Mouse (Mus musculus) T-helper 1 cell (primary cell): ENCODE data around the gene Atp5k.

Experiments
- in situ Hi-C: fragments of 300-600 bp; cut with MboI, MseI; formaldehyde crosslinking; loops from one replicate; pipeline ENCODE4 v1.15.1; 2025; ENCODE audit warnings: high pct_unique_total_duplicates

Gene Atp5k

GRCm38 (mm10) chr5:108433804-108434587 is at the start of gene Atp5k:
Gene Atp5k (minus strand): TSS chr5:108434448.
- in situ Hi-C loops, result no loop called here

- in situ Hi-C loops, result no loop called here
Measured at GRCm38 (mm10) chr5:108483006-108483405, 48.8 kb upstream of the Atp5k start.

- in situ Hi-C loops, result no loop called here
Measured at GRCm38 (mm10) chr5:108475977-108476376, 41.7 kb upstream of the Atp5k start.

DNA sequence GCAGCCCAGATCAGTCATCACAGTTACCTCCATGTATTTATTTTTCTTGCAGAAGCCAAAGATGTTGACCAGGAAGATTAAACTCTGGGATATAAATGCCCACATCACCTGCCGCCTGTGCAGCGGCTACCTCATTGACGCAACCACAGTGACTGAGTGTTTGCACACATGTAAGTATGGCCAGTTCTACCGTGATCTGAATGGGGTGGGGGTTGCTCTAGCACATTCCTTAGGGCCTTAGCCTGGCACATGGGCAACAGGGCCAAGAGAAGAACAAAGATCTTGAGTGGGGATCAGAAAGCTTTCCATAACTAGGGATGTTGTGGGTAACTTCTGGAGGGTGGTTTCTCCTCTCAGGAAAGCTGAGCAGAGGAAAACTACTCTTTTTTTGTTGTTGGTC is 39.5 kb upstream of the Atp5k start:
- in situ Hi-C loops, result no loop called here

DNA sequence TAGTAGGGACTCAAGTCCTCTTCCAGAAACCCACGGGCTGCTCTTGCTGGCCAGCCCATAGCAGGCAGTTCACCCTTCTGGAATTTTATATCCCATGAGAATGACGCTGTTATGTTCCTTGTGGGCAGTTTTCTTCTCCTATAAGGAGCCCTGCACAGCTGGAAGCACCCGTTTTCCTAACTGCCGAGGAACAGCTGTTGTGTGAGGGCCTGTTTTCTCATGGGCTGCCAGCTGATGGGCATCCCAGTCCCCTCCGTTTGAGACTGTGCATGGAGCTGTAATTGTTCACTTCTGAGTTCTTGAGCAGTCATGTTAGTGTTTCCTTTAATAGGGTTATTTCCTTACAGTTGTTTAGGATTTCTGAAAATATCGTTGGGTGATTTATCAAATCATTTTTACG is 35.4 kb upstream of the Atp5k start:
- in situ Hi-C loops, result no loop called here

DNA sequence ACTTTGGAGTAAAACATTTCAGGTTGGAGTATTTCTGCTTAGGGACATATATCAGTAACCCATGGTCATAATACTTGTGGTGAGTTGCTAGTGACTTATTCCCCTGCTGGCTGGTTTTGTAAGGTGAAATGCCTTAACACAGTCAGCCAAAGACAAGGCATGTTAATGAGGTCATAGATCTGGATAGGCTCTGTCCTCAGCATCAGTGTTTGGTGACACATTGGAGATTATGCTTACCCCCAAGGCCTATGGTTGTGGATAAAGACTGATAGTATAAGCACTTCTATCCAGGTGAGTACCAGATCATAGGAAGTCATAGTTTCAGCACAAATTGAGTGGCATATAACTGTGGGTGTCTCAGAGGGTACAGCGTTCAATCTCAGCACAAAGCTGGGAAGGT is 32.4 kb upstream of the Atp5k start:
- in situ Hi-C loops, result no loop called here

DNA sequence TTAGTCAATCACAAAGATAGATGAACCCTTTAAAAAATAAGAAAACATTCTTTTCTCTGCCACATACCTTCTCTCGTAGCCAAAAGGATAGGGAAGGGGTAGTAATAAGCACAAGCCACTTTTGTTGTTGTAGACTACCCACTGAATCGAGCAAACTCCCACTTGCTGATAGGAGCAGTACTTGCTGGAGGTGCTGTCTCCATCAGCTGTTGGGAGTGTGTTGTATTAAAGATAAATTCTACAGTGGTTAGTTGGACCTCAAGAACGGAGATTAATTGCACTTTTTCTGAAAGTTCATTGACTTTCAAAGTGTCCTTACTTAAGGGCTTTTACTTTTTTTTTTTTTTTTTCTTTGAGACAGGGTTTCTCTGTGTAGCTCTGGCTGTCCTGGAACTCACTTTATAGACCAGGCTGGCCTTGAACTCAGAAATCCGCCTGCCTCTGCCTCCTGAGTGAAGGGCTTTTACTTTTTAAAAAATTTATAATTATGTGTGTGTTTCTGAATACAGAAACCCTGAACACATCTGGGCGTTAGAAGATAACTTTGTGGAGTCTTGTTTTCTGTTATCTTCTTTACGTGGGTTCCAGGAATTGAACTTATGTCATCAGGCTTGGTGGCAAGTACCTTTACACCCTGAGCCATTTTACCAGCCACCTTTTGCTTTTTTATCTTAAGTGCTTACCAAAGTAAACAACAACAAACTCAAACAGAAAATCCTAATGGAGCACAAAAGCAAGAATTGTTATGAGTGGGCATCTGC is 31.1 kb upstream of the Atp5k start:
- in situ Hi-C loops, result no loop called here

DNA sequence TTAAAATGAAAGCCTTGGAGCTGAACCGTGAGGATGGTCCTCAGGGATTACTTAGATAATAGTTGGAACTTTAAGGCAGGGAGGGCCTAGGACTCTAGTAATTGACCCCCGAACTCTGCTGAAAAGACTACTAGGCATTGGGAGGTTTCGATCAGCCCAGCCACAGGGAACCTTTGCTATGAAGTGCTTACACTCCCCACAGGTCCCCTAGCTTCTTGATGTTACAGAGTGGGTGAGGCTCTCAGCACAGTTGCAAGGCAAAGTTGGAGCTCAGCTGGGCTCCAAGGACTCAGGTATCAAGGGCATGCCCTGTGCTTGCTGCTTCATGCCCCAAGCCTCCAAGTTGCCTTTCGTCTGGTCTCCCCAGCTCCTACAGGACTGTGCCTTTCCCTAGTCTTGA is 28.2 kb upstream of the Atp5k start:
- in situ Hi-C loops, result no loop called here

GRCm38 (mm10) chr5:108461082-108462065 is 27.1 kb upstream of the Atp5k start, which contains the start of gene Pcgf3:
Gene Pcgf3 (plus strand): TSS chr5:108461232.
- in situ Hi-C loops, result no loop called here

DNA sequence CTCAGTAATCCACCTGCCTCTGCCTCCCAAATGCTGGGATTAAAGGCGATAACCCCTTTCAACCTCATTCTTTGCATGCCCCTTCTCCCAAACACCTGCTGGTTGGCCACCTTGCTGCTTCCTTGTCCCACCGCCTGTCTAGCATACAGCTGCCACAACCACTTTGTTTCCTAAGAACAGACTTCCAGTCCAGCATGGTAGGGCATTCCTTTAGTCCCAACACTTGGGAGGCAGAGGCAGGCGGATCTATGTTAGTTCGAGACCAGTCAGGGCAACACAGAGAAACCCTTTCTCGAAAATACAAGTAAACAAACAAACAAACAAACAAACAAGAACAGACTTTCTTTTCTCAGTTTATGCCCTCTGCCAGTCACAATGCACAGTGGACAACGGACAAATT is 26.2 kb upstream of the Atp5k start:
- in situ Hi-C loops, result no loop called here

DNA sequence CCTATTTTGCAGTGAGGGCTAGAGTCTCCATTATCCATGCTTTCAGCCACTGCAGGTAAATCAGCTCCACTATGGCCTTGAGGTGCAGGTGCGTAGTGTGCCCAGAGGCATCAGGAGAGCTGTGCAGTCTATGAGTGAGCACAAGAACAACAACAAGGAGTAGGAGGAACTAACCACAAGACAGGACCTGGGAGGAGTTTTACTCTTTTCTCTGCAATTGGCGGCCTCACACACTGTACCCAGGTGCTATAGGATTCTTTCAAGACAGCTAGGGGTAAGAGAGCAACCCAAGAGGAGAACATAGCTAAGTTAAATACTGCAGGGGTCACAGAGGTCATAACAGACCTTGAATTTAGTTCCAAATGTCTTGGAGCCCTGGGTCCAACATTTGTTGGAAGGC is 24.5 kb upstream of the Atp5k start:
- in situ Hi-C loops, result no loop called here

DNA sequence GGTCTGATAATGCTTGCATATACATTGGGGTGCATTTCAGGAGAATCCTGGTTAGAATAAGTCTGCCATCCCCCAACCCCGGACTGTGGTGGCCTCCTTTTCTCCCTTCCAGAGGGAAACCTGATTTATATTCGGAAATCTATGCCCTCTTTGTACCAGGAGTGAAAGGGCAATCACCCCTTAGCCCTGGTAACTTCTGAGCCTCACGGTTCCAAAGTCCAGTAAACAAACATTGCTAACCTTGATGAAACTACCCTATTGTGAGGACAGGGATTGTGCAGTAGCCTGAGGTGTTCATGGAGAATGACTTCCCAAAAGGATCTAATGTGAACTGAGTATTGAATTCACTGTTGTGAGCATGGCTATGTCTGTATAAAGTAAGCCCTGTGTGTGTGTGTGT is 19.8 kb upstream of the Atp5k start:
- in situ Hi-C loops, result no loop called here

DNA sequence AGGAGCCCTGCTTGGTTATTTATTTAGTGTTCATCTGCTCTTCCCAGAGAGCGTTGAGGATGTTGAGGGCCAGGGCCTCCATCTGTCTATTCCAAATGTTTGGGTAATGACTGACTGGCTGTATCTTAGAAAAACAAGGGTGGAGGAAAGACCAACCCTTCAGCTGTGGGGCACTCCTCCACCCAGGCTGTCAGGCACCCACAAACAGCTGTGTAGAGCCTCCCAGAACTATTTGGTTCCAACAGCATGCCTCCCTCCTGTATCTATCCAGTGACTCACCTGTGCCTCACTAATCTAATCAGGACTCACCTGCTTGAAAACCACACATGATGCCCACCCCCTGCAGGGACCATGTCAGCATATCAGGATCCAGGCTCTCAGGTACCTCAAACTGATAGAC is 18.2 kb upstream of the Atp5k start:
- in situ Hi-C loops, result no loop called here

DNA sequence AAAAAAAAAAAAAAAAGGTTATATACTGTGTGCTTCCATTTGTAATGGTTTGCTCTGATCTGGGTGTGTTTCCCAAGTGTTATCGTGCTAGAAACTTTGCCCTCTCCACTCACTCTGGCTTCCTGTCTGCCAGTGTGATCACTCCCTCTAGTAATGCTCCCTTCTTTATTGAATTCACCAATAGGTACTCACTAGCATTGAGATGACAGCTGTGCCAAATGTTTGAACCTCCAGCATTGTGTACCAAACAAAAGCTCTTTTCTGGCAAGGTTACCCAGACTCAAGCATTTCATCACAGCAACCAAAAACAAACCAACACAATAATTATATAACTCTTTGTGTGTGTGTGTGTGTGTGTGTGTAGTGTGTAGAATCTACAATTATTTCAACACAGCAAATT is 17.4 kb upstream of the Atp5k start:
- in situ Hi-C loops, result no loop called here

- in situ Hi-C loops, result no loop called here
Measured at GRCm38 (mm10) chr5:108450837-108451540, 16.7 kb upstream of the Atp5k start.

DNA sequence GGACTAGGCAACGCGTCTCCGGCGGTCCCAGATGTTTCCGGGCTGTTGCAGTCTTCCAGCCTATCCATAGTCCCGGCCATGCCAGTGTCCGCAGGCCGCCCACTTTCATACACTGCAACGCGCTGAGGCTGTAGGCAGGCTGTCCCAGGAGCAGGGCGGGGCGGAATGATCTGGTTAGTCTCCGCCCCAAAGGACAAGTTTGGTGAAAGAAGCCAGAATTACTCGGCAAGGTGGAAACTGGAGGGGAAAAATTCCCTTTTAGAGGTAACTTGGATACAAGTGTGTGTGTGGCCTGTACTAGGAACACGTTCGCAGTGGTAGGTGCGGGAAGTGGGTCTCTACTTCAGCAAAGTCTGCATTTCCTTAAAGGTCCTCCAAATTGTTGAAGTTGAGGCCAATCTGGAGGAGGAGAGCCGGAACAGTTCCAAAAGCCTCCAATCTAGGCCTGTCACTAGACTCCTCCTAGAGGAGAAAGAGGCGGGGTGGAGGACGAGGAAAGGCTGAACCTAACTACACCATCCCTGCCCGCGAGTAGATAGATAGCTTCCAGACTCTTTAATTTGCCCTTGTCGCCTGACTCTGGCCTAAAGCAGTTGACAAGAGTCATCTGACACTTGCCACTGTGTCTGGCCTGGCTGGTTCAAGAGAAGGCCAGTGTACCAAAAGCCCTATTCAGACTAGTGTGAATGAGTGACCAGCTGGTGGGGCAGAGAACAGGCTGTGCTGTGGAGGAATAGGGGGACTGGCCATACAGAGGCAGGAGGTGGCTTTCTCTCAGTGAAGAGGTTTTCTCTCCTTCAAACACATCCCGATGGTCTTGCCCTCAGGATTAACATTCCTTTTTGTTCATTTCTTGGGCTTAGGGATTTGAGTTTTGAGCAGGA is 14.8 kb upstream of the Atp5k start, which contains the start of gene Mfsd7a:
Mfsd7a (minus strand) TSS at position 107 of the 884 bp plus-strand sequence.
- in situ Hi-C loops, result no loop called here

DNA sequence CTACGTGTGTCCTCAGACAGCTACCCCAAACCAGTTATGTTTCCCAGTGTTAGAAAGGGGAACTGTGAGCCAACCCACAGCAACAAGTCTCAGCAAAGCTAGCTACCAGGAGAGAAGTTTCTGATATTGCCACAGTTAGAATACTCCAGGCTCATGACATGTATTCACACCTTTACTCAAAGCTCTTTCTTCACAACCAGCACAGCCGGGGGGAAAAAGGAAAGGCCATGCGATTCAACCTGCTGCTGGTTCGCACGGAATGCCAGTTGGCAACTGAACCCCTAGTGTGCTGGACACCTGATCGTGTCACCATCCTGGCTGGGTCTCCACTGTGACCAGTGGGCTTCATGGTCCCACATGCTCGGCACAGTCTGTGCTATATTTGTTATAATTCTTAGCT is 13.6 kb upstream of the Atp5k start:
- in situ Hi-C loops, result no loop called here

DNA sequence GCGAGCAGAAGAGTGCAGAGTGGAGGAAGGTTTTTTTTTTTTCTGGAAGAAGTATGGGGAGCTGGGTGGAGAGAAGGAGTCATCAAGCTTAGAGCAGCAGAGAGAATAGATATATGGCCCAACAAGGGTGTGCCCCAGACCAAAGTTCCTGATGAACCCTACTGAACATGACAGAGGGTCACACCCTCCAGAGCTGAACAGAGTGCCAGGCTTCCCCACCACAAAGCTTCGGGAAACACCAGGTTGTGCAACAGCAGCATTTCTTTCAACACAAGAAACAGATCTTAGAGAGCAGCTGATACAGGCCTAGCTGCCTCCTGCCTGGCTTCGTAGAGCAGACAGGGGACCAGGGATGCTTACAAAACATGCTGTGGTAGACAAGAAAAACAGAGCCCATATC is 12.7 kb upstream of the Atp5k start:
- in situ Hi-C loops, result no loop called here

DNA sequence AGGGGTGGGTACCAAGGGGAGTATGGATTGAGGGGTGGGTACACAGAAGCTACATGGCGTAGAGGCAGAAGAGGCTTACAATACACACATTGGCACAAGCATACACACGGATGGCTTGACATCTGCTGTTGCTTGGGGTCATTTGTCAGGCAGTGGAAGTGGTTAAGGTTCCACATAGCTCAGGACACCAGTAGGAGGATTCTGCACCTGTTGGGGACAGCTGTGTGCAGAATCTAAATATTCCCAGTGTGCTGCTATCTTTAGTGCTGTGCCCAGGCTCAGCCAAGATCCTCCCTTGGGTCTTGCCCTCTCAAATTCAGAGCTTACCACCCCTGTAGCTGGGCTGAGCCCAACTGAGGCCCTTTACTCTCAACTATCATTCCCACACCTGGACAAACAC is 1.9 kb upstream of the Atp5k start:
- in situ Hi-C loops, result no loop called here

GRCm38 (mm10) chr5:108431196-108431595 is 3.1 kb downstream of the Atp5k start:
- in situ Hi-C loops, result no loop called here
